Mouse (Mus musculus): ENCODE results near the gene Tmem191c.

The Tmem191c gene

GRCm38 (mm10) chr16:17329848-17330570, 54.1 kb downstream of the Tmem191c start:
- DNase-seq (ENCODE audit: low read depth, low spot score): no peak

- DNase-seq (ENCODE audit: low read depth, low spot score): no peak
Observed at GRCm38 (mm10) chr16:17331116-17331515, 55.2 kb downstream of the Tmem191c start, which contains the start of gene Serpind1. Gene Serpind1, plus strand, starts transcription at chr16:17331371.

DNA sequence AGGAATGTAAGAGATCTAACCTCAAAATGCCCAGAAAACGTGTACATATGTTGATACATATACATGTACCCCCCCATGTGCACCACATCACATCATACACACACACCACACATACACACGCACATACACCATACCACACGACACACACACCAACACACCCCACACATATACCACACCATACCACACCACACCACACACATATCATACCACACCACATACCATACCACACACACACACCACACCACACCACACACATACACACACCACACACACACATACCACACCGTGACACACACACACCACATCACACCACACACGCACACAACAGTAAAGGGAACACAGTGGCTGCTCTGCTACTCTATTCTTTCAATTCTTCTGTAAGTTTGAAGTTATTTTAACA, 56.0 kb downstream of the Tmem191c start:
- DNase-seq (ENCODE audit: low read depth, low spot score): no peak

Measured in CD4-positive, CD25-positive, alpha-beta regulatory T cell, adult 2 months (primary cell).